Mouse (Mus musculus): ENCODE results near the gene Speg. TPM values are rescaled to one million over a fixed set of nuclear protein-coding genes. Genes with fewer than 3 reads are reported as not detected.
A peak's percentile ranks its signal among the peaks of the same experiment; 100 is the strongest.

The Speg gene
- polyA plus RNA-seq, 1 experiment = 34.6 TPM

- DNase-seq = no peak
- Histone ChIP-seq H3K36me3 (ENCODE audit: control insufficient read depth, insufficient read depth, low read length) (no peaks in the 10 kb centered on the region), H3K4me1 (ENCODE audit: control insufficient read depth, insufficient read depth, low read length) (no peaks in the 10 kb centered on the region), H3K27me3 (replicated peaks; ENCODE audit: control insufficient read depth, insufficient read depth, low read length) (0 out of 2 replicates have a peak, but pooled peaks cover 2% of the 10 kb centered on the region), H3K27ac (ENCODE audit: insufficient read depth, low read depth, low read length) (no peak overlapping the region), H3K4me3 (ENCODE audit: insufficient read depth, low read depth, low read length) (no peak overlapping the region)
- TF ChIP-seq POLR2A (IDR thresholded peaks at IDR 0.05; ENCODE audit: low read depth, low read length) = no peak
- TF ChIP-seq CTCF (conservative IDR thresholded peaks at IDR 0.05; ENCODE audit: insufficient read depth, insufficient read length, low read depth, low read length) = no peak
- WGBS = 82% methylated on average over 9 of the region's 9 CpGs
Measured at GRCm38 (mm10) chr1:75442171-75442570, 67.1 kb downstream of the Speg start.

- Histone ChIP-seq H3K4me3 (ENCODE audit: insufficient read depth, low read depth, low read length) (no peak overlapping the region), H3K36me3 (ENCODE audit: control insufficient read depth, insufficient read depth, low read length) (no peaks in the 10 kb centered on the region), H3K27ac (ENCODE audit: insufficient read depth, low read depth, low read length) (no peak overlapping the region), H3K27me3 (replicated peaks; ENCODE audit: control insufficient read depth, insufficient read depth, low read length) (0 out of 2 replicates have a peak, but pooled peaks cover 2% of the 10 kb centered on the region), H3K4me1 (ENCODE audit: control insufficient read depth, insufficient read depth, low read length) (no peaks in the 10 kb centered on the region)
- TF ChIP-seq CTCF (conservative IDR thresholded peaks at IDR 0.05; ENCODE audit: insufficient read depth, insufficient read length, low read depth, low read length) = no peak
- TF ChIP-seq POLR2A (IDR thresholded peaks at IDR 0.05; ENCODE audit: low read depth, low read length) = no peak
- DNase-seq = no peak
- WGBS = 67% methylated on average over 8 of the region's 8 CpGs
Measured at GRCm38 (mm10) chr1:75442811-75443210, 67.7 kb downstream of the Speg start.

DNA sequence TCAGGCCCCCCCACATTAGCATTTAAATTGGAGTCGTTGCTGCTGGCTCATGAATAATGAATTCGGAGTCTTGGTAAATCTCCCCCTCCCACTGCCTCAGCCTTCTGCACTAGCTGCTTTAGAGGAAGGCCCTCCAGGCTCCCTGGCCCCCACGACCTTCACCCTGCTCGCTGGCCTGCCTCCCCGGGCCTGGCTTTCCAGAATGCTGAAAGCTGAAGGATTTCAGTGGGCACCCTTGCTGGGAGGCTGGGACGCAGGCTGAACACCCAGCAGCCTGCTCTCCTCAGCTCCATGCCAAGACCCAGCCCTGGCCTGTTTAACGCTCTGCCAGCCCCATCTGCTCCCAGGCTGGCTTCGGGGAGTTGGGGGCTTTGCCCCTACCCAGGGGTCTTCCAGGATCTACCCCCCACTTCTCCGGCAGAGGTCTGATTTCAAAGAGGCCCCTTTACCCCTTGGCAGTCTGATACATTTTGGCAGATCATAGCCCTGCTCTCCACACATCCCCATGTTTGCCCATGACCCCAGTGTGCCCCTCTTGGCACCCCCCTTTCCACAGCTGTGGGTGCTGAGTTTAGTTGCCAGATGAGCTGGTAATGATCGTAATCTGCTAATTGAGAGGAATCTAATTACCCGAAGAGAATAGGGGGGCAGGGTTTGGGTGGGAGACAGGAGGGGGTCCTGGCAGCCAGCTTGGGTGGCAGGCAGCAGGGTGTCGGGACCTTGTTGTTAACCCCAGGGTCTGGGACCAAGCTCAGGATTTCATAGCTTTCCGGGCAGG lies 68.3 kb downstream of the Speg start:
- no peak for DNase-seq
- 0 out of 2 replicates have a peak, but pooled peaks cover 2% of the 10 kb centered on the region for H3K27me3 ChIP-seq (replicated peaks; ENCODE audit: control insufficient read depth, insufficient read depth, low read length)
- 51% methylated on average over 13 of the region's 13 CpGs for WGBS
- H3K4me3 ChIP-seq (ENCODE audit: insufficient read depth, low read depth, low read length) = no peak overlapping the region
- no peak overlapping the region for H3K27ac ChIP-seq (ENCODE audit: insufficient read depth, low read depth, low read length)
- H3K36me3 ChIP-seq (ENCODE audit: control insufficient read depth, insufficient read depth, low read length) = no peaks in the 10 kb centered on the region
- H3K4me1 ChIP-seq (ENCODE audit: control insufficient read depth, insufficient read depth, low read length) = no peaks in the 10 kb centered on the region
- TF ChIP-seq POLR2A (IDR thresholded peaks at IDR 0.05; ENCODE audit: low read depth, low read length) (no peak), CTCF (conservative IDR thresholded peaks at IDR 0.05; ENCODE audit: insufficient read depth, insufficient read length, low read depth, low read length) (no peak)

- WGBS = 45% methylated on average over 3 of the region's 3 CpGs
- H3K4me1 ChIP-seq (ENCODE audit: control insufficient read depth, insufficient read depth, low read length) = no peaks in the 10 kb centered on the region
- TF ChIP-seq CTCF (conservative IDR thresholded peaks at IDR 0.05; ENCODE audit: insufficient read depth, insufficient read length, low read depth, low read length) (no peak), POLR2A (IDR thresholded peaks at IDR 0.05; ENCODE audit: low read depth, low read length) (no peak)
Measured at GRCm38 (mm10) chr1:75444208-75444607, 69.1 kb downstream of the Speg start.

GRCm38 (mm10) chr1:75445141-75445701 lies 70.1 kb downstream of the Speg start:
- Histone ChIP-seq H3K27ac (ENCODE audit: insufficient read depth, low read depth, low read length) (no peak overlapping the region), H3K36me3 (ENCODE audit: control insufficient read depth, insufficient read depth, low read length) (no peaks in the 10 kb centered on the region), H3K4me1 (ENCODE audit: control insufficient read depth, insufficient read depth, low read length) (no peaks in the 10 kb centered on the region), H3K4me3 (ENCODE audit: insufficient read depth, low read depth, low read length) (no peak overlapping the region), H3K27me3 (replicated peaks; ENCODE audit: control insufficient read depth, insufficient read depth, low read length) (0 out of 2 replicates have a peak, but pooled peaks cover 2% of the 10 kb centered on the region)
- DNase-seq = no peak
- WGBS = 19% methylated on average over 9 of the region's 9 CpGs
- TF ChIP-seq CTCF (conservative IDR thresholded peaks at IDR 0.05; ENCODE audit: insufficient read depth, insufficient read length, low read depth, low read length) (no peak), POLR2A (IDR thresholded peaks at IDR 0.05; ENCODE audit: low read depth, low read length) (no peak)

More at GRCm38 (mm10) chr1:75444208-75444607, 69.1 kb downstream of the Speg start:
- no peak overlapping the region for H3K4me3 ChIP-seq (ENCODE audit: insufficient read depth, low read depth, low read length)
- no peak for DNase-seq
- H3K27me3 ChIP-seq (replicated peaks; ENCODE audit: control insufficient read depth, insufficient read depth, low read length) = 0 out of 2 replicates have a peak, but pooled peaks cover 2% of the 10 kb centered on the region
- H3K27ac ChIP-seq (ENCODE audit: insufficient read depth, low read depth, low read length) = no peak overlapping the region
- H3K36me3 ChIP-seq (ENCODE audit: control insufficient read depth, insufficient read depth, low read length) = no peaks in the 10 kb centered on the region

- WGBS = 5% methylated on average over 22 of the region's 22 CpGs
- DNase-seq = peak; percentile 67
- Histone ChIP-seq H3K27me3 (replicated peaks; ENCODE audit: control insufficient read depth, insufficient read depth, low read length) (peaks cover 2% of the 10 kb centered on the region; the same call in 1 of the 2 replicates), H3K4me3 (ENCODE audit: insufficient read depth, low read depth, low read length) (no peak overlapping the region), H3K36me3 (ENCODE audit: control insufficient read depth, insufficient read depth, low read length) (no peaks in the 10 kb centered on the region), H3K27ac (ENCODE audit: insufficient read depth, low read depth, low read length) (no peak overlapping the region), H3K4me1 (ENCODE audit: control insufficient read depth, insufficient read depth, low read length) (no peaks in the 10 kb centered on the region)
- no peak for TF ChIP-seq POLR2A (IDR thresholded peaks at IDR 0.05; ENCODE audit: low read depth, low read length)
- peak; percentile 90 for TF ChIP-seq CTCF (conservative IDR thresholded peaks at IDR 0.05; ENCODE audit: insufficient read depth, insufficient read length, low read depth, low read length)
Measured at GRCm38 (mm10) chr1:75445751-75446611, 70.9 kb downstream of the Speg start.
